Mouse (Mus musculus): Measurements from ENCODE around the gene Golt1a. TPM values are rescaled to one million over a fixed set of nuclear protein-coding genes. Genes with fewer than 3 reads are reported as not detected.

Gene Golt1a
- polyA plus RNA-seq, 1 experiment from 2014 or later = not detected

DNA sequence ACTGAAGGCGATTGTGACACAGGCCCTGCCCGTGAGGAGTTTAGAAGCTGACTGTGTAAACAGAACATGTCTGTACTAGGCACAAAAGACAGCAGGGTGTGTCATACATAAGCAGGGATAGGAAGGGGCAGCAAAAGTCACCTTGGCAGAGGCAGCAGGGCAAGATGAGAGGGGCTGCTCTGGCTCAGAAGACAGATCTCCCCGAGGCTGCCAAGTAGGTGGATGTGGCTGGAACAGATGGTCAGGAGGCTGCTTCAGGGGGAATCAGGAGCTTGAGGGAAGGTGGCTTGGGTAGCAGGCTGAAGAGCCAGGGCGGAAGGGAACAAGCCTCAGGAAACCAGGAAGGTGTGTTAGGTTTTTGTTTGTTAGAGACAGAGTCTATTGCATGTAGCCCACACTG, 60.8 kb downstream of the Golt1a start:
- Histone ChIP-seq H3K4me2 (replicated peaks; ENCODE audit: low read depth, low read length) (no peak overlapping the region), H3K9me3 (ENCODE audit: control insufficient read depth, low read length) (no peaks in the 10 kb centered on the region), H3K4me3 (ENCODE audit: low read depth, low read length) (no peak overlapping the region), H3K27ac (ENCODE audit: low read depth, low read length) (no peak overlapping the region), H3K4me1 (replicated peaks; ENCODE audit: control insufficient read depth, insufficient read depth, low read length) (peaks cover 5% of the 10 kb centered on the region; the same call in 1 of the 2 replicates), H3K27me3 (ENCODE audit: control insufficient read depth, insufficient read depth, low read length) (peaks cover 2% of the 10 kb centered on the region; the same call in 1 of the 2 replicates), H3K9ac (ENCODE audit: low read depth, low read length) (no peak overlapping the region), H3K36me3 (ENCODE audit: control insufficient read depth, insufficient read depth, low read length) (no peaks in the 10 kb centered on the region)
- DNase-seq (ENCODE audit: low spot score) (no peak), ATAC-seq (ENCODE audit: low FRiP score) (no peak)
- WGBS = 93% methylated on average over 4 of the region's 4 CpGs

DNA sequence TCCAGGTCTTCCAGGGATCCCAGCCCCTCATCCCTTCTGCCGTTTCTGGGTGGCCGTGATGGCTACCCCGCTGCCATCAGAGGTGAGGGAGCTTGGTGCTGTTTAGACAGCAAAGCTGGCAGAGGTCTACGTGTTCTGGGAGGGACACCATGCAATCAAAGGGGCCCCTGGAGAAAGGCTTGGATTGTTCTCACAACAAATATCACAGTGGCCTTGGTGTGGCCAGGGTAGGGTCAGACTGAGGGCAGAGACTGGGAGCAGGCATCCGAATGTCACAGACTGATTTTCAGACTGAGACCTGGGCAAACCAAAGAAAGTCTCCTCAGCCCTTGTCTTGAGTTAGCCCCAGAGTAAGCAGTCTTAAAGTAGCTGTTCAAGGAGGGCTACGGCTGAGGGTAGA, 61.8 kb downstream of the Golt1a start:
- no peaks in the 10 kb centered on the region for H3K36me3 ChIP-seq (ENCODE audit: control insufficient read depth, insufficient read depth, low read length)
- H3K27ac ChIP-seq (ENCODE audit: low read depth, low read length) = no peak overlapping the region
- ATAC-seq (ENCODE audit: low FRiP score) (no peak), DNase-seq (ENCODE audit: low spot score) (no peak)
- H3K4me3 ChIP-seq (ENCODE audit: low read depth, low read length) = no peak overlapping the region
- 0 out of 2 replicates have a peak, but pooled peaks cover 2% of the 10 kb centered on the region for H3K27me3 ChIP-seq (ENCODE audit: control insufficient read depth, insufficient read depth, low read length)
- peaks cover 5% of the 10 kb centered on the region; the same call in 1 of the 2 replicates for H3K4me1 ChIP-seq (replicated peaks; ENCODE audit: control insufficient read depth, insufficient read depth, low read length)
- no peak overlapping the region for H3K4me2 ChIP-seq (replicated peaks; ENCODE audit: low read depth, low read length)
- no peaks in the 10 kb centered on the region for H3K9me3 ChIP-seq (ENCODE audit: control insufficient read depth, low read length)
- WGBS = 77% methylated on average over 6 of the region's 6 CpGs
- no peak overlapping the region for H3K9ac ChIP-seq (ENCODE audit: low read depth, low read length)

DNA sequence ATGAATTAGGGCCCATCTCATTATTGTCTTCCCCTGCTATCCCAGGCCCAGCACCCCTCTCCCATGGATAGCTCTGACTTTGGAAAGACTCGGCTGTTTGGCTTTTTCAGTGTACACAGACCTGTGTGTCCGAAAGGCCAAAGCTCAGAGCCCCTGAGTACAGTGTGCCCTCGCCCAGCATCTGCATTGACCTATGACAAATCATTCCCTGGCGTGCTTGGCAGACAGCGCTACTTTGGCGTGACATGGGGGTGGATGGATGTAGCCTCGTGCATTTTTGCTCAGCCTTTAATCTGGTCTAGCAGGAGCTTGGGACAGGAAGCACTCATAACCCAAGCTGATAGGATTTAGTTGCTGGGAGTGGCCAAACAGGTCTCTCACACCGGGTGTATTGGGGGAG, 62.5 kb downstream of the Golt1a start:
- ATAC-seq (ENCODE audit: low FRiP score) = no peak
- Histone ChIP-seq H3K36me3 (ENCODE audit: control insufficient read depth, insufficient read depth, low read length) (no peaks in the 10 kb centered on the region), H3K4me1 (replicated peaks; ENCODE audit: control insufficient read depth, insufficient read depth, low read length) (peaks cover 5% of the 10 kb centered on the region; the same call in 1 of the 2 replicates), H3K4me2 (replicated peaks; ENCODE audit: low read depth, low read length) (no peak overlapping the region), H3K9me3 (ENCODE audit: control insufficient read depth, low read length) (no peaks in the 10 kb centered on the region), H3K27ac (ENCODE audit: low read depth, low read length) (no peak overlapping the region), H3K9ac (ENCODE audit: low read depth, low read length) (no peak overlapping the region), H3K27me3 (ENCODE audit: control insufficient read depth, insufficient read depth, low read length) (no peaks in the 10 kb centered on the region), H3K4me3 (ENCODE audit: low read depth, low read length) (no peak overlapping the region)
- WGBS = 72% methylated on average over 8 of the region's 8 CpGs
- DNase-seq (ENCODE audit: low spot score) = no peak

Other genes starting within 250 kb of the Golt1a start
- gene Ppp1r15b, start 178.7 kb upstream of the Golt1a start, polyA plus RNA-seq (2014; fragmentation: Nextera tagmentation; extraction: Ambion mirVana) = 37.8 and 48.7 TPM in 2 replicates
- 14.6 and 22.1 TPM in 2 replicates for gene Plekha6, start 145.6 kb upstream of the Golt1a start, polyA plus RNA-seq (2014; fragmentation: Nextera tagmentation; extraction: Ambion mirVana)
- gene Kiss1, start 12.1 kb downstream of the Golt1a start, polyA plus RNA-seq (2014; fragmentation: Nextera tagmentation; extraction: Ambion mirVana) = not detected in 2 replicates
- gene Ren1, start 40.7 kb downstream of the Golt1a start, polyA plus RNA-seq (2014; fragmentation: Nextera tagmentation; extraction: Ambion mirVana) = 0.70 and 1.2 TPM in 2 replicates
- gene Etnk2, start 53.8 kb downstream of the Golt1a start, polyA plus RNA-seq (2014; fragmentation: Nextera tagmentation; extraction: Ambion mirVana) = 2.9 and 3.1 TPM in 2 replicates
- gene Sox13, start 114.6 kb downstream of the Golt1a start, polyA plus RNA-seq (2014; fragmentation: Nextera tagmentation; extraction: Ambion mirVana) = 12.5 and 15.9 TPM in 2 replicates

Data from hindbrain, embryonic 11.5 days (tissue).